Mouse (Mus musculus) heart, adult 10 weeks (tissue): ENCODE results near the gene Sfta2. TPM values are rescaled to one million over a fixed set of nuclear protein-coding genes. Genes with fewer than 3 reads are reported as not detected.

Source experiments
- polyA plus RNA-seq: library from polyadenylated mRNA; stranded (reverse); fragments of 350-450 nt; fragmentation: Illumina TruSeq; extraction: RNeasy Lipid Tissue Mini Kit (QIAGEN cat#74804); gene quantifications from one replicate; pipeline ENCODE4 v1.2.3, GENCODE M21; 2014; ENCODE audit warnings: low read depth, low replicate concordance

Gene Sfta2
- polyA plus RNA-seq = not detected

GRCm38 (mm10) chr17:35601249-35601648, at the start of gene Sfta2:
TSS of gene Sfta2 (plus strand) at chr17:35601549.

GRCm38 (mm10) chr17:35551881-35552414, 49.4 kb upstream of the Sfta2 start, which contains the start of gene Cdsn:
TSS of gene Cdsn (plus strand) at chr17:35552128.

GRCm38 (mm10) chr17:35567150-35567549, 34.2 kb upstream of the Sfta2 start, which contains the start of gene 2300002M23Rik:
TSS of gene 2300002M23Rik (plus strand) at chr17:35567450.

GRCm38 (mm10) chr17:35626537-35626936, 25.2 kb downstream of the Sfta2 start, which contains the start of gene Gm9573:
TSS of gene Gm9573 (minus strand) at chr17:35626637.

GRCm38 (mm10) chr17:35643609-35644236, 42.4 kb downstream of the Sfta2 start, which contains the start of gene Mucl3:
TSS of gene Mucl3 (minus strand) at chr17:35643695.

GRCm38 (mm10) chr17:35667334-35668065, 66.2 kb downstream of the Sfta2 start, which contains the start of gene Vars2:
TSS of gene Vars2 (minus strand) at chr17:35667592.

GRCm38 (mm10) chr17:35673416-35674035, 72.2 kb downstream of the Sfta2 start, which contains the start of gene Gtf2h4:
TSS of gene Gtf2h4 (minus strand) at chr17:35673739.

Other genes starting within 250 kb of the Sfta2 start
- 29.8 TPM for gene H2-Q4, start 221.9 kb upstream of the Sfta2 start, polyA plus RNA-seq
- 6.8 TPM for gene H2-Q6, start 176.7 kb upstream of the Sfta2 start, polyA plus RNA-seq
- gene H2-Q7, start 162.4 kb upstream of the Sfta2 start, polyA plus RNA-seq = 9.3 TPM
- gene H2-Q10, start 131.5 kb upstream of the Sfta2 start, polyA plus RNA-seq = 1.7 TPM
- not detected for gene Pou5f1, start 95.5 kb upstream of the Sfta2 start, polyA plus RNA-seq
- 2.4 TPM for gene Tcf19, start 84.7 kb upstream of the Sfta2 start, polyA plus RNA-seq
- 3.0 TPM for gene Cchcr1, start 84.4 kb upstream of the Sfta2 start, polyA plus RNA-seq
- gene Psors1c2, start 68.3 kb upstream of the Sfta2 start, polyA plus RNA-seq = 0.60 TPM
- gene Cdsn, start 49.4 kb upstream of the Sfta2 start, polyA plus RNA-seq = 0.47 TPM
- not detected for gene 2300002M23Rik, start 34.1 kb upstream of the Sfta2 start, polyA plus RNA-seq
- gene Gm9573, start 25.1 kb downstream of the Sfta2 start, polyA plus RNA-seq = not detected
- not detected for gene Mucl3, start 42.1 kb downstream of the Sfta2 start, polyA plus RNA-seq
- 18.8 TPM for gene Vars2, start 66.0 kb downstream of the Sfta2 start, polyA plus RNA-seq
- gene Gtf2h4, start 72.2 kb downstream of the Sfta2 start, polyA plus RNA-seq = 17.7 TPM
- gene Ddr1, start 103.1 kb downstream of the Sfta2 start, polyA plus RNA-seq = 21.4 TPM
- gene Ier3, start 220.1 kb downstream of the Sfta2 start, polyA plus RNA-seq = 49.8 TPM
- 165 TPM for gene Flot1, start 221.7 kb downstream of the Sfta2 start, polyA plus RNA-seq
- gene Tubb5, start 236.8 kb downstream of the Sfta2 start, polyA plus RNA-seq = 61.0 TPM
- 11.2 TPM for gene Mdc1, start 240.0 kb downstream of the Sfta2 start, polyA plus RNA-seq